Mouse (Mus musculus) stomach, postnatal 0 days (tissue): ENCODE measurements around the gene Tubb4b.

Experiments used
- CTCF ChIP-seq: IDR thresholded peaks from 2 replicates; pipeline ENCODE4 v1.5.1; 2016; ENCODE audit warnings: antibody characterized with exemption, low read depth, mild to moderate bottlenecking, moderate library complexity
- EP300 ChIP-seq: optimal IDR thresholded peaks from 2 replicates; pipeline ENCODE3; 2016; ENCODE audit warnings: antibody characterized with exemption

GRCm38 (mm10) chr2:25178285-25178972, 46.1 kb downstream of the Tubb4b start:
- TF ChIP-seq CTCF (no peak), EP300 (no peak)
